Mouse (Mus musculus): ENCODE results near the gene Akt3. TPM values are rescaled to one million over a fixed set of nuclear protein-coding genes. Genes with fewer than 3 reads are reported as not detected.

Gene Akt3
- polyA plus RNA-seq, 1 experiment from 2014 or later: 0.66 TPM

GRCm38 (mm10) chr1:176996166-176996565 is 261.8 kb downstream of the Akt3 start:
- WGBS (ENCODE audit: insufficient replicate concordance): 78% methylated on average over 3 of the region's 3 CpGs
- ATAC-seq (ENCODE audit: low read depth) (no peak), DNase-seq (no peak)
- H3K9me3 ChIP-seq (replicated peaks): no peaks in the 10 kb centered on the region
- H3K27me3 ChIP-seq: no peaks in the 10 kb centered on the region
- H3K9ac ChIP-seq: no peak overlapping the region
- no peak overlapping the region for H3K27ac ChIP-seq
- H3K36me3 ChIP-seq: no peaks in the 10 kb centered on the region
- H3K4me2 ChIP-seq: no peak overlapping the region
- H3K4me1 ChIP-seq (replicated peaks): peaks cover 37% of the 10 kb centered on the region
- no peak overlapping the region for H3K4me3 ChIP-seq (replicated peaks)

DNA sequence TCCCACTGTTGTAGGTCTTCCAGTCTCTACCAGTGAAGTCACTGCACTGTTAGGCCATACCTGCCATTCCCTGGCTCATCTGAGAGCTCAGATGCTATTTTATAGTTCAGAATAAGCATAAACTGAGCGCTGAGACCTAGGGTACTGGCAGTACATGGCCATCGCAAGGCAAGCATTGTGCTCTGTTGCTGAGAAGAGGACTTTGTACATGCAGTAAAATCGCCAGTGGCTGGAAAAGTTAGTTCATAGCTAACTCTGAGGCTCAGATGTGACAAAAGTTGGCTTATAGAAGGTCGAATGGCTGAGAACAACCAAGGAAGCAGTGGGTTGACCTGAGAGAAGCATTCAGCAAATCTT is 262.6 kb downstream of the Akt3 start:
- WGBS (ENCODE audit: insufficient replicate concordance): 65% methylated on average over 4 of the region's 4 CpGs
- Histone ChIP-seq H3K36me3 (no peaks in the 10 kb centered on the region), H3K27ac (no peak overlapping the region), H3K9ac (no peak overlapping the region), H3K27me3 (no peaks in the 10 kb centered on the region), H3K4me1 (replicated peaks) (peaks cover 37% of the 10 kb centered on the region), H3K9me3 (replicated peaks) (no peaks in the 10 kb centered on the region), H3K4me2 (no peak overlapping the region), H3K4me3 (replicated peaks) (no peak overlapping the region)
- DNase-seq (no peak), ATAC-seq (ENCODE audit: low read depth) (no peak)

DNA sequence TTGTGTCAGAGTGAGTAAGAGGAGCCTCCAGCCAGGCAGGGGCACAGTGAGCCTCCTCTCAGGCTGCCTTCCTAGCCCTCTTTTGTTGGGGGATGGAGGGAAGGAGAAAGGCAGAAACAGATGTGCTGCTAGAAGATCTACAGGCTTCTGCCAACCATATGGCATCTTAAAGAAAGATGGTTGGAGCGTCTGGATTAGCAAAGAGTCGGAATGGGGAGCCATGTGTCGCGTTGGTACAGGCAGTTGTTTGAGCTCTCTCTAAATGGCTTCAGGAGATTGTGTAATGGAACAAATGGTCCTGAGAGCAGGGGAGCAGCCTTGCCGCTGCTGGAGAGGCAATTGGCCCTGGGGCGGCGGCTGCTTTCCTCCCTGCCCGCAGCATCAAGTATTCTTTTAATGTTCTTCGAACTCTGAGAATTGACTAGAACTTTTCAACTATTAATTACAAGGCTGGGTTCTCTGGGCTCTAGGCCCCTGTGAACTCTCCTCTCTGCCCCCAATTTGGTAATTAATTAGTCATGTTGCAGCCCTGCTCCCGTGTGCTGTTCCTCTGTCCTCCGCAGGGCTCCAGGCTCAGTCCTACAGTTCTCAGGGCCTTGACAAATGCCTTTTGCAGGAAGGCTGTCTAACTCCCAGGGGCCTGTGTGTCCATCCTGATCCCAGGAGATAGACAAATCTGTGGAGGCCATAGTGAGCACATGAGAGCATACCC is 263.1 kb downstream of the Akt3 start:
- H3K9me3 ChIP-seq (replicated peaks): no peaks in the 10 kb centered on the region
- no peak overlapping the region for H3K9ac ChIP-seq
- peaks cover 37% of the 10 kb centered on the region for H3K4me1 ChIP-seq (replicated peaks)
- H3K27ac ChIP-seq: no peak overlapping the region
- DNase-seq (no peak), ATAC-seq (ENCODE audit: low read depth) (no peak)
- no peaks in the 10 kb centered on the region for H3K27me3 ChIP-seq
- no peak overlapping the region for H3K4me3 ChIP-seq (replicated peaks)
- H3K4me2 ChIP-seq: no peak overlapping the region
- H3K36me3 ChIP-seq: no peaks in the 10 kb centered on the region
- WGBS (ENCODE audit: insufficient replicate concordance): 71% methylated on average over 11 of the region's 11 CpGs

GRCm38 (mm10) chr1:176994087-176994486 is 263.9 kb downstream of the Akt3 start:
- DNase-seq (no peak), ATAC-seq (ENCODE audit: low read depth) (peak; percentile 17; the same call in 1 of the 2 replicates)
- H3K36me3 ChIP-seq: no peaks in the 10 kb centered on the region
- H3K9ac ChIP-seq: no peak overlapping the region
- H3K27me3 ChIP-seq: no peaks in the 10 kb centered on the region
- no peak overlapping the region for H3K4me3 ChIP-seq (replicated peaks)
- H3K4me2 ChIP-seq: no peak overlapping the region
- H3K4me1 ChIP-seq (replicated peaks): peaks cover 37% of the 10 kb centered on the region
- WGBS (ENCODE audit: insufficient replicate concordance): 29% methylated on average over 7 of the region's 7 CpGs
- H3K27ac ChIP-seq: no peak overlapping the region
- H3K9me3 ChIP-seq (replicated peaks): no peaks in the 10 kb centered on the region

GRCm38 (mm10) chr1:176993141-176994010 is 264.6 kb downstream of the Akt3 start:
- 41% methylated on average over 18 of the region's 18 CpGs for WGBS (ENCODE audit: insufficient replicate concordance)
- Histone ChIP-seq H3K36me3 (no peaks in the 10 kb centered on the region), H3K4me3 (replicated peaks) (no peak overlapping the region), H3K4me2 (no peak overlapping the region), H3K4me1 (replicated peaks) (peaks cover 37% of the 10 kb centered on the region), H3K9ac (no peak overlapping the region), H3K27ac (no peak overlapping the region), H3K27me3 (no peaks in the 10 kb centered on the region), H3K9me3 (replicated peaks) (no peaks in the 10 kb centered on the region)
- ATAC-seq (ENCODE audit: low read depth): no peak
- no peak for DNase-seq

GRCm38 (mm10) chr1:176992517-176992916 is 265.5 kb downstream of the Akt3 start:
- 69% methylated on average over 8 of the region's 8 CpGs for WGBS (ENCODE audit: insufficient replicate concordance)
- peaks cover 33% of the 10 kb centered on the region for H3K4me1 ChIP-seq (replicated peaks)
- no peaks in the 10 kb centered on the region for H3K27me3 ChIP-seq
- H3K9me3 ChIP-seq (replicated peaks): no peaks in the 10 kb centered on the region
- no peak for DNase-seq
- no peak overlapping the region for H3K4me2 ChIP-seq
- ATAC-seq (ENCODE audit: low read depth): no peak
- no peak overlapping the region for H3K27ac ChIP-seq
- no peak overlapping the region for H3K9ac ChIP-seq
- no peak overlapping the region for H3K4me3 ChIP-seq (replicated peaks)
- no peaks in the 10 kb centered on the region for H3K36me3 ChIP-seq

DNA sequence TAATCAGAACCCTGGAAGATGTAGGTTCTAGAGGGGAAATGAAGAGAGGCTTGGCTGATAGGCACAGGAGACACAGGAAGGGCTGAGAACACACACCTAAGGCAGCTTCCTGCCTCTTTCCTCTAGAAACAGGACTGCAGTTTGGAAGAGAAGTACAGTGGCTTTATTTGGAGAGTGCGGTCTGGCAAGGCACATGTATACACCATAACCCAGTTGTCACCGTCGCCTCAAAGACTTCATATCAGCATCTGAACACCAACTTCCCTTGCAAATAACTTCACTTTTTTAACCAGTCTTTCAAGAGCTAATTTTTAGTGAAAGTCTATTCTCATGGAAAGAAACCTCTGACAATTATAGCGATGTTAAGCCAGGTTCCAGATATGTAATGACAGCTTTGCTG is 266.5 kb downstream of the Akt3 start:
- Histone ChIP-seq H3K4me2 (no peak overlapping the region), H3K27me3 (no peaks in the 10 kb centered on the region), H3K4me1 (replicated peaks) (peaks cover 22% of the 10 kb centered on the region), H3K9ac (no peak overlapping the region), H3K27ac (no peak overlapping the region), H3K36me3 (no peaks in the 10 kb centered on the region), H3K9me3 (replicated peaks) (no peaks in the 10 kb centered on the region), H3K4me3 (replicated peaks) (no peak overlapping the region)
- WGBS (ENCODE audit: insufficient replicate concordance): 69% methylated on average over 4 of the region's 4 CpGs
- DNase-seq: no peak
- no peak for ATAC-seq (ENCODE audit: low read depth)

GRCm38 (mm10) chr1:176986990-176987740 is 270.8 kb downstream of the Akt3 start:
- Histone ChIP-seq H3K27me3 (no peaks in the 10 kb centered on the region), H3K27ac (no peak overlapping the region), H3K4me2 (no peak overlapping the region), H3K4me3 (replicated peaks) (no peak overlapping the region), H3K9ac (no peak overlapping the region), H3K4me1 (replicated peaks) (no peaks in the 10 kb centered on the region), H3K36me3 (no peaks in the 10 kb centered on the region), H3K9me3 (replicated peaks) (no peaks in the 10 kb centered on the region)
- ATAC-seq (ENCODE audit: low read depth): no peak
- DNase-seq: no peak
- WGBS (ENCODE audit: insufficient replicate concordance): 66% methylated on average over 6 of the region's 6 CpGs

- ATAC-seq (ENCODE audit: low read depth): no peak
- H3K4me1 ChIP-seq (replicated peaks): no peaks in the 10 kb centered on the region
Measured at GRCm38 (mm10) chr1:176986275-176986674, 271.7 kb downstream of the Akt3 start.

GRCm38 (mm10) chr1:176985691-176986090 is 272.3 kb downstream of the Akt3 start:
- ATAC-seq (ENCODE audit: low read depth): no peak
- DNase-seq: no peak
- Histone ChIP-seq H3K4me1 (replicated peaks) (no peaks in the 10 kb centered on the region), H3K27ac (no peak overlapping the region), H3K4me3 (replicated peaks) (no peak overlapping the region), H3K9ac (no peak overlapping the region), H3K9me3 (replicated peaks) (no peaks in the 10 kb centered on the region), H3K27me3 (no peaks in the 10 kb centered on the region), H3K36me3 (no peaks in the 10 kb centered on the region), H3K4me2 (no peak overlapping the region)
- 62% methylated on average over 6 of the region's 6 CpGs for WGBS (ENCODE audit: insufficient replicate concordance)

More at GRCm38 (mm10) chr1:176986275-176986674, 271.7 kb downstream of the Akt3 start:
- WGBS (ENCODE audit: insufficient replicate concordance): 45% methylated on average over 6 of the region's 6 CpGs
- H3K4me2 ChIP-seq: no peak overlapping the region
- no peaks in the 10 kb centered on the region for H3K9me3 ChIP-seq (replicated peaks)
- H3K27me3 ChIP-seq: no peaks in the 10 kb centered on the region
- no peak for DNase-seq
- H3K4me3 ChIP-seq (replicated peaks): no peak overlapping the region
- no peaks in the 10 kb centered on the region for H3K36me3 ChIP-seq
- no peak overlapping the region for H3K9ac ChIP-seq
- H3K27ac ChIP-seq: no peak overlapping the region

GRCm38 (mm10) chr1:176982671-176983070 is 275.3 kb downstream of the Akt3 start:
- Histone ChIP-seq H3K4me3 (replicated peaks) (no peak overlapping the region), H3K9ac (no peak overlapping the region), H3K27ac (no peak overlapping the region), H3K36me3 (no peaks in the 10 kb centered on the region), H3K9me3 (replicated peaks) (no peaks in the 10 kb centered on the region), H3K4me1 (replicated peaks) (no peaks in the 10 kb centered on the region), H3K4me2 (no peak overlapping the region), H3K27me3 (no peaks in the 10 kb centered on the region)
- DNase-seq (no peak), ATAC-seq (ENCODE audit: low read depth) (no peak)
- 77% methylated on average over 8 of the region's 8 CpGs for WGBS (ENCODE audit: insufficient replicate concordance)

Measured in liver, embryonic 13.5 days (tissue).